Mouse (Mus musculus): ENCODE measurements around the gene Itgad.

- TF ChIP-seq POLR2A (IDR thresholded peaks at IDR 0.05; ENCODE audit: control insufficient read depth, low read depth, low read length) (no peak), CTCF (IDR thresholded peaks at IDR 0.05; ENCODE audit: control insufficient read depth, insufficient read depth, insufficient replicate concordance, low read depth, low read length) (no peak)
Measured at GRCm38 (mm10) chr7:128255757-128256156, 101.6 kb downstream of the Itgad start.
